Mouse (Mus musculus): ENCODE results near the gene Naa38.

DNA sequence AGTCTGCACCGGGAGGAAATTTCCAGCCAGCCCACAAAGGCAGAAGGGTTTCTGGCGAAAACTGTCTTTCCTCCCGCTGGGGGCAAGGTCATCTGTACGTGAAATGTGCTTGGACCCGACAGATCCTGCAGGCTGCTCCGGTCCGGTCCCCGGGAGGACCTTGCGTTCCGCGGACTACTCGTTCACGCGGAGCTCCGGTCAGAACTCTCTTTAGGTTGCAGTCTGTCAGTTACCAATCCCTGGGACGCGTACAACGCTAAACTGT lies 14.7 kb downstream of the Naa38 start:
- no peak for TF ChIP-seq CTCF (IDR thresholded peaks at IDR 0.05; ENCODE audit: control insufficient read depth, insufficient read depth, insufficient read length)
- TF ChIP-seq USF1 (IDR thresholded peaks at IDR 0.05; ENCODE audit: low read depth), result no peak
- no peak for TF ChIP-seq MAX (IDR thresholded peaks at IDR 0.05)
- no peak for TF ChIP-seq MYOG (IDR thresholded peaks at IDR 0.05; ENCODE audit: control insufficient read depth, extremely low read depth, insufficient read length)
- no peak for TF ChIP-seq MYOD1 (IDR thresholded peaks at IDR 0.05; ENCODE audit: control insufficient read depth, insufficient read length, low read depth)
